Mouse (Mus musculus) liver, adult 2 months (tissue): ENCODE data around the gene Auts2. TPM values are rescaled to one million over a fixed set of nuclear protein-coding genes. Genes with fewer than 3 reads are reported as not detected.

ENCODE experiments used
- DNase-seq: peaks from one replicate; pipeline ENCODE4 v3.0.0-alpha.2; 2011; ENCODE audit warnings: low read depth, low spot score; ENCODE audit errors: extremely low read depth
- H3K27ac ChIP-seq: fragments of 200-500 bp; replicated peaks from 2 replicates; pipeline ENCODE4 v1.5.1; 2012; ENCODE audit warnings: low read depth, mild to moderate bottlenecking, control low read depth, inconsistent platforms, low read length; ENCODE audit not compliant: insufficient read depth
- H3K27me3 ChIP-seq: fragments of 200-500 bp; 2 replicates; pipeline ENCODE4 v1.6.1; 2012; ENCODE audit warnings: mild to moderate bottlenecking, moderate library complexity, low read length, inconsistent platforms; ENCODE audit not compliant: control insufficient read depth, insufficient read depth
- H3K36me3 ChIP-seq: fragments of 200-500 bp; 2 replicates; pipeline ENCODE4 v1.6.1; 2012; ENCODE audit warnings: low read length, inconsistent platforms; ENCODE audit not compliant: control insufficient read depth, insufficient read depth
- H3K4me1 ChIP-seq: fragments of 200-500 bp; 2 replicates; pipeline ENCODE4 v1.6.1; 2011; ENCODE audit warnings: low read length; ENCODE audit not compliant: control insufficient read depth, insufficient read depth
- H3K4me3 ChIP-seq: fragments of 200-500 bp; 2 replicates; pipeline ENCODE4 v1.5.1; 2011; ENCODE audit warnings: low read depth, mild to moderate bottlenecking, control low read depth, low read length, moderate library complexity; ENCODE audit not compliant: insufficient read depth
- H3K79me2 ChIP-seq: fragments of 200-500 bp; 2 replicates; pipeline ENCODE4 v1.6.1; 2012; ENCODE audit warnings: inconsistent platforms, mild to moderate bottlenecking, low read length, moderate library complexity; ENCODE audit not compliant: control insufficient read depth, insufficient read depth
- H3K9ac ChIP-seq: fragments of 200-500 bp; 2 replicates; pipeline ENCODE4 v1.6.1; 2012; ENCODE audit warnings: low read depth, mild to moderate bottlenecking, control low read depth, inconsistent platforms, low read length
- CTCF ChIP-seq: fragments of 200-500 bp; IDR thresholded peaks from 2 replicates; pipeline ENCODE4 v1.5.1; 2011; ENCODE audit warnings: low read depth, low read length, control low read depth
- POLR2A ChIP-seq: fragments of 200-500 bp; IDR thresholded peaks from 2 replicates; pipeline ENCODE4 v1.6.1; 2011; ENCODE audit warnings: low read length, control low read depth; ENCODE audit not compliant: insufficient read depth; ENCODE audit errors: extremely low read depth
- WGBS: fragments of 180-500 bp; shearing (Covaris S2); methylation state at CpG from one replicate; pipeline ENCODE4 v1.1.7; 2018; 5-methylcytosine and 5-hydroxymethylcytosine counted together
- polyA plus RNA-seq: library from polyadenylated mRNA; depleted of rRNA; stranded (reverse); fragments of >200 nt; gene quantifications from 2 replicates; pipeline ENCODE4 v1.2.3, GENCODE M21; 2012
- total RNA-seq: library from RNA; depleted of rRNA; stranded (reverse); fragments of >200 nt; gene quantifications from 2 replicates; pipeline ENCODE4 v1.2.3, GENCODE M21; 2014

The Auts2 gene
- total and polyA plus RNA-seq, 2 experiments = 0.37 to 0.51 TPM

DNA sequence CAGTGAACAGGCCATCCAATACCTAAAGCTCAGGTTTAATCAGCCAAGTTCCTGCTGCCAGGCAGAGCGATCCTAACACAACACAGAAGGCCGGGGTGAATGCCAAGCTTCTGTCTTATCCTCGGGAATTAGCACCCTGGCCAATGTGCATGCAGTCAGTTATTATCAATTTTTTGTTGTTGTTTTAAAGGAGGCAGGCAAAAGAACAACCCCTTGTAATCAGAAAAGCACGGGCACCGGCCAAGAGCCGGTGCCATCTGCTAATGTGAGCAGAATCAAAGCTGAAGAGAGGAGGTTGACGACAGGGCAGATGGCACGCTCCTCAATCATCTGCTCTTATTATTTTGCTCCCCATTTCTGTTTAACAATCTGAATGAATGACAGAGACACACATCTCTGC, 373.1 kb downstream of the Auts2 start:
- TF ChIP-seq POLR2A (no peak), CTCF (no peak)
- DNase-seq = no peak
- no peaks in the 10 kb centered on the region for H3K4me1 ChIP-seq
- H3K27ac ChIP-seq = no peak overlapping the region
- no peaks in the 10 kb centered on the region for H3K79me2 ChIP-seq
- 92% methylated on average over 8 of the region's 8 CpGs for WGBS
- H3K27me3 ChIP-seq = no peaks in the 10 kb centered on the region
- H3K9ac ChIP-seq = no peak overlapping the region
- no peak overlapping the region for H3K4me3 ChIP-seq
- H3K36me3 ChIP-seq = no peaks in the 10 kb centered on the region

GRCm38 (mm10) chr5:132168805-132169204, 374.3 kb downstream of the Auts2 start:
- Histone ChIP-seq H3K36me3 (no peaks in the 10 kb centered on the region), H3K4me3 (no peak overlapping the region), H3K9ac (no peak overlapping the region), H3K4me1 (no peaks in the 10 kb centered on the region), H3K79me2 (no peaks in the 10 kb centered on the region), H3K27me3 (no peaks in the 10 kb centered on the region), H3K27ac (no peak overlapping the region)
- TF ChIP-seq POLR2A = no peak
- no peak for TF ChIP-seq CTCF
- WGBS = 84% methylated on average over 5 of the region's 5 CpGs
- DNase-seq = no peak

DNA sequence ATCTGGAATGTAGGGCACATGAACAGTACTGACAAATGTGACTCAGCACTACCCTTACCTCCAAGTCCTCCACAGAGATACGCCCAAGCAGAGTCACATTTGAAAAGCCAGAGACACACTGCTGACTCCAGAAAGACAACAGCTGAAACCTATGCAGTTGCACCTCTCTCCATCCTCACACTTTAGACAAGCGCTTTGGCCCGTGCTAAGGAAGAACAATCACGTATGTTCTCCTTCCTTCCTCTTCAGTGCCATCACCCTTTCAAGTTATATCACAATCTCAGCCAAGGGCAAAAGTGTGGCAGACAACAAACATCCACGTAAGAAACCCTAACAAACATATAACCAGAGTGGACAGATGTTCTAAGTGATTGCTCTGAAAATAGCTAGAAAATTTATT, 374.9 kb downstream of the Auts2 start:
- no peaks in the 10 kb centered on the region for H3K27me3 ChIP-seq
- H3K4me3 ChIP-seq = no peak overlapping the region
- no peak for DNase-seq
- H3K9ac ChIP-seq = no peak overlapping the region
- H3K36me3 ChIP-seq = no peaks in the 10 kb centered on the region
- no peaks in the 10 kb centered on the region for H3K4me1 ChIP-seq
- H3K27ac ChIP-seq = no peak overlapping the region
- WGBS = 91% methylated on average over 5 of the region's 5 CpGs
- H3K79me2 ChIP-seq = no peaks in the 10 kb centered on the region
- no peak for TF ChIP-seq CTCF
- TF ChIP-seq POLR2A = no peak

DNA sequence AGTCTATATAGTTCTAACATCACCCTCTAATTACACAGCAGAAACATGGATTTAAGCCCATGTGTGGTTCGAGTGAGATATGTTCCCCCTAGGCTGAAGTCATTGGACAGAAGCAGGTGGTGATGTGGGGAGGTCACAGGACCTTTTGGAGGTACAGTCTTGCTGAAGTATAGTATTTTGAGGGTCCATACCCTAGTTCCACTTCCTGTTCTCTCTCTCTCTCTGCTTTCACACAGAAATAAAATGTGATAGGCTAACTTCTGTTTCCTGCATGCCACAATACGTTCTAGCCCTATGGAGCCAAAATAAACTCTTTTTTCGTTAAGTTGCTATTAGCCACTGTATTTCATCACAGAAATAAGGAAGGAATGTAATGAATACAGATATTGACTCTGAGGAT, 376.6 kb downstream of the Auts2 start:
- Histone ChIP-seq H3K9ac (no peak overlapping the region), H3K27me3 (no peaks in the 10 kb centered on the region), H3K4me1 (no peaks in the 10 kb centered on the region), H3K4me3 (no peak overlapping the region), H3K36me3 (no peaks in the 10 kb centered on the region), H3K27ac (no peak overlapping the region), H3K79me2 (no peaks in the 10 kb centered on the region)
- no peak for DNase-seq
- WGBS = 84% methylated on average over 3 of the region's 3 CpGs
- no peak for TF ChIP-seq POLR2A
- no peak for TF ChIP-seq CTCF

GRCm38 (mm10) chr5:132163960-132164359, 379.2 kb downstream of the Auts2 start:
- H3K79me2 ChIP-seq = no peaks in the 10 kb centered on the region
- no peak for DNase-seq
- H3K4me3 ChIP-seq = no peak overlapping the region
- H3K27me3 ChIP-seq = no peaks in the 10 kb centered on the region
- WGBS = 86% methylated on average over 10 of the region's 10 CpGs
- no peaks in the 10 kb centered on the region for H3K36me3 ChIP-seq
- no peak overlapping the region for H3K9ac ChIP-seq
- TF ChIP-seq POLR2A (no peak), CTCF (no peak)
- H3K27ac ChIP-seq = no peak overlapping the region
- no peaks in the 10 kb centered on the region for H3K4me1 ChIP-seq

DNA sequence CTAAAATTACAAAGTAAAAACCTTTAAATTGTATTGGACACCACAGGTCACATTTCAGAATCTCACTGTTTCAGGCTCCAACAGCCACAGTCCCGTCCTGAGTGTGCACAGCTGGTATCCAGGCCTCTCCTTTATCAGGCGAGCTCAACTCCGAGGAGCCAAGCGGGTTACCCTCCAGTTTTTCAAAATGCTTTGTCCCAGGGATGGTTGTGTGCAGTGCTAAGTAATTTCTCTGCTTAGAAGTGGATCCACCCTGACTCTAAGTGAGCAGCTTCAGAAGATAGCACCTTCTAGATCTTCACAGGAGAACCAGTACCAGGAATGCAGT, 381.0 kb downstream of the Auts2 start:
- Histone ChIP-seq H3K36me3 (no peaks in the 10 kb centered on the region), H3K4me3 (no peak overlapping the region), H3K27ac (no peak overlapping the region), H3K4me1 (no peaks in the 10 kb centered on the region), H3K27me3 (no peaks in the 10 kb centered on the region), H3K9ac (no peak overlapping the region), H3K79me2 (no peaks in the 10 kb centered on the region)
- 85% methylated on average over 4 of the region's 4 CpGs for WGBS
- DNase-seq = no peak
- TF ChIP-seq CTCF = no peak
- no peak for TF ChIP-seq POLR2A
